Mouse (Mus musculus) liver, postnatal 0 days (tissue): ENCODE measurements around the gene Neu1.

Experiments
- CTCF ChIP-seq: sonication (generic); IDR thresholded peaks from 2 replicates; pipeline ENCODE4 v1.5.1; 2016; ENCODE audit warnings: antibody characterized with exemption, low read depth
- EP300 ChIP-seq: IDR thresholded peaks from 2 replicates; pipeline ENCODE4 v1.6.1; 2016; ENCODE audit warnings: antibody characterized with exemption, low read depth, mild to moderate bottlenecking

DNA sequence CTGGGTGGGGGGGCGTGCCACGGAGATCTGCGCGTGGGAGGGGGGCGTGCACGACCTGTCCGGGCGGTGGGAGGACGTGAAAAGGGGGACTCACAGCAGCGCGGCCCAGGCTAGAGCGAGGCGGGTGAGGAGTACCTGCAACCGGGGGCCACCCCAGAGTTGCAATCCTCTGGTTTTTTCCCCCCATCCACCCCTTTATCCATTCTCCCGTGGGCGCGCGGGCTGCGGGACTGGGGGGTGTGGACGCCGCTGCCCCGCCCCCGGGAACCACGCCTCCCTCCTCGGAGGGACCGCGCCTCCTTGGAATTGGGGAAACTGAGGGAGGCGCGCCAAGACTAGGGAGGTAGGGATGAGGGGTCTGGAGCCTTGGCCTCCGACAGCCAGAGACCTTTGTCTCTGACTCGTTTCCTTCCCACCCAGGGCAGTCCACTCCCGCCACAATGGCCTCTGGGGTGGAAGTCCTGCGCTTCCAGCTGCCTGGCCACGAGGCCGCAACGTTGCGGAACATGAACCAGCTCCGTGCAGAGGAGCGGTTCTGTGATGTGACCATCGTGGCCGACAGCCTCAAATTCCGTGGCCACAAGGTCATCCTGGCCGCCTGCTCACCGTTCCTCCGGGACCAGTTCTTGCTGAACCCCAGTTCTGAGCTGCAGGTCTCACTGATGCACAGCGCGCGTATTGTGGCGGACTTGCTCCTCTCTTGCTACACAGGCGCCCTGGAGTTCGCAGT, 36.1 kb upstream of the Neu1 start:
- TF ChIP-seq EP300: no peak
- no peak for TF ChIP-seq CTCF
